Mouse (Mus musculus): ENCODE measurements around the gene Tm9sf1. TPM values are rescaled to one million over a fixed set of nuclear protein-coding genes. Genes with fewer than 3 reads are reported as not detected.

Tm9sf1 gene
- polyA plus RNA-seq (2015; fragmentation: Nextera tagmentation; extraction: Ambion mirVana) = 64.3 and 71.3 TPM in 2 replicates

GRCm38 (mm10) chr14:55643060-55643907 is at the start of gene Tm9sf1:
Gene Tm9sf1, minus strand, starts transcription at chr14:55643806.
- Histone ChIP-seq H3K9me3 (replicated peaks) (no peaks in the 10 kb centered on the region), H3K27ac (peak within 1 kb of the TSS; percentile 95), H3K4me3 (peak within 1 kb of the TSS; percentile 97), H3K27me3 (no peaks in the 10 kb centered on the region), H3K4me1 (peaks cover 29% of the 10 kb centered on the region), H3K36me3 (ENCODE audit: poor library complexity, severe bottlenecking) (peaks cover 46% of the 10 kb centered on the region), H3K9ac (peak within 1 kb of the TSS; percentile 90), H3K4me2 (peak within 1 kb of the TSS; percentile 92)
- under 1% methylated on average over 86 of the region's 89 CpGs for WGBS
- peak; percentile 92 for ATAC-seq

- no peaks in the 10 kb centered on the region for H3K9me3 ChIP-seq (replicated peaks)
- no peak overlapping the region for H3K4me2 ChIP-seq
- ATAC-seq = no peak
- H3K27ac ChIP-seq = no peak overlapping the region
- 84% methylated on average over 10 of the region's 10 CpGs for WGBS
- H3K36me3 ChIP-seq (ENCODE audit: poor library complexity, severe bottlenecking) = no peaks in the 10 kb centered on the region
- H3K4me3 ChIP-seq = no peak overlapping the region
- no peak overlapping the region for H3K9ac ChIP-seq
- H3K27me3 ChIP-seq = peaks cover 5% of the 10 kb centered on the region; the same call in 1 of the 2 replicates
- no peaks in the 10 kb centered on the region for H3K4me1 ChIP-seq
Observed at GRCm38 (mm10) chr14:55689433-55689832, 45.8 kb upstream of the Tm9sf1 start.

- peak overlapping the region; percentile 66 for H3K4me3 ChIP-seq
- H3K4me2 ChIP-seq = peak overlapping the region; percentile 89
- WGBS = 17% methylated on average over 3 of the region's 3 CpGs
- peaks cover 13% of the 10 kb centered on the region for H3K4me1 ChIP-seq
- H3K36me3 ChIP-seq (ENCODE audit: poor library complexity, severe bottlenecking) = peaks cover 34% of the 10 kb centered on the region
- H3K9ac ChIP-seq = peak overlapping the region; percentile 80
- H3K27ac ChIP-seq = peak overlapping the region; percentile 80; the same call in 1 of the 2 replicates
- H3K9me3 ChIP-seq (replicated peaks) = no peaks in the 10 kb centered on the region
- ATAC-seq = no peak
- peaks cover 5% of the 10 kb centered on the region; the same call in 1 of the 2 replicates for H3K27me3 ChIP-seq
Observed at GRCm38 (mm10) chr14:55682118-55682493, 38.5 kb upstream of the Tm9sf1 start.

- Histone ChIP-seq H3K27ac (peak within 1 kb of the TSS; percentile 80), H3K9ac (peak within 1 kb of the TSS; percentile 80), H3K4me3 (peak within 1 kb of the TSS; percentile 66), H3K4me1 (peaks cover 13% of the 10 kb centered on the region), H3K27me3 (peaks cover 5% of the 10 kb centered on the region; the same call in 1 of the 2 replicates), H3K4me2 (peak within 1 kb of the TSS; percentile 89), H3K9me3 (replicated peaks) (no peaks in the 10 kb centered on the region), H3K36me3 (ENCODE audit: poor library complexity, severe bottlenecking) (peaks cover 40% of the 10 kb centered on the region)
- under 1% methylated on average over 66 of the region's 66 CpGs for WGBS
- peak; percentile 98 for ATAC-seq
Observed at GRCm38 (mm10) chr14:55681160-55682117, 37.8 kb upstream of the Tm9sf1 start, which contains the start of gene Tinf2. Gene Tinf2, minus strand, starts transcription at chr14:55681820.

- Histone ChIP-seq H3K36me3 (ENCODE audit: poor library complexity, severe bottlenecking) (peaks cover 53% of the 10 kb centered on the region), H3K9me3 (replicated peaks) (no peaks in the 10 kb centered on the region), H3K4me2 (no peak overlapping the region), H3K27me3 (no peaks in the 10 kb centered on the region), H3K4me3 (no peak overlapping the region), H3K4me1 (peaks cover 17% of the 10 kb centered on the region), H3K27ac (no peak overlapping the region), H3K9ac (no peak overlapping the region)
- ATAC-seq = no peak
- 86% methylated on average over 4 of the region's 4 CpGs for WGBS
Observed at GRCm38 (mm10) chr14:55677615-55678014, 34.0 kb upstream of the Tm9sf1 start.

GRCm38 (mm10) chr14:55672741-55673060 is 29.1 kb upstream of the Tm9sf1 start:
- Histone ChIP-seq H3K36me3 (ENCODE audit: poor library complexity, severe bottlenecking) (peaks cover 32% of the 10 kb centered on the region), H3K4me3 (peak overlapping the region; percentile 77), H3K27me3 (no peaks in the 10 kb centered on the region), H3K9ac (peak overlapping the region; percentile 89), H3K27ac (no peak overlapping the region), H3K9me3 (replicated peaks) (no peaks in the 10 kb centered on the region), H3K4me2 (peak overlapping the region; percentile 96), H3K4me1 (peaks cover 22% of the 10 kb centered on the region)
- 83% methylated on average over 7 of the region's 7 CpGs for WGBS
- ATAC-seq = no peak

GRCm38 (mm10) chr14:55671833-55672740 is 28.5 kb upstream of the Tm9sf1 start, which contains the start of the genes Gmpr2 and Nedd8:
Gene Gmpr2, plus strand, starts transcription at chr14:55671941.
Gene Nedd8, minus strand, starts transcription at chr14:55672124.
- Histone ChIP-seq H3K4me1 (peaks cover 22% of the 10 kb centered on the region), H3K9ac (peak within 1 kb of the TSS; percentile 89), H3K36me3 (ENCODE audit: poor library complexity, severe bottlenecking) (peaks cover 26% of the 10 kb centered on the region), H3K27me3 (no peaks in the 10 kb centered on the region), H3K4me3 (peak within 1 kb of the TSS; percentile 77), H3K9me3 (replicated peaks) (no peaks in the 10 kb centered on the region), H3K27ac (peak within 1 kb of the TSS; percentile 75), H3K4me2 (peak within 1 kb of the TSS; percentile 96)
- WGBS = under 1% methylated on average over 38 of the region's 38 CpGs
- ATAC-seq = peak; percentile 99

- peak; percentile 71 for ATAC-seq
- Histone ChIP-seq H3K4me3 (peak overlapping the region; percentile 77), H3K9ac (peak overlapping the region; percentile 89), H3K36me3 (ENCODE audit: poor library complexity, severe bottlenecking) (peaks cover 25% of the 10 kb centered on the region), H3K27ac (peak overlapping the region; percentile 75), H3K27me3 (no peaks in the 10 kb centered on the region), H3K9me3 (replicated peaks) (no peaks in the 10 kb centered on the region), H3K4me1 (peaks cover 22% of the 10 kb centered on the region), H3K4me2 (peak overlapping the region; percentile 96)
- 0% methylated on average over 12 of the region's 12 CpGs for WGBS
Observed at GRCm38 (mm10) chr14:55671486-55671832, 27.9 kb upstream of the Tm9sf1 start.

GRCm38 (mm10) chr14:55660636-55661035 is 17.0 kb upstream of the Tm9sf1 start:
- Histone ChIP-seq H3K9me3 (replicated peaks) (no peaks in the 10 kb centered on the region), H3K4me1 (peaks cover 14% of the 10 kb centered on the region), H3K4me2 (peak overlapping the region; percentile 66), H3K9ac (peak overlapping the region; percentile 84; the same call in 1 of the 2 replicates), H3K27me3 (no peaks in the 10 kb centered on the region), H3K27ac (0 out of 2 replicates have a peak overlapping the region, but pooled peaks have one; percentile 67), H3K4me3 (peak overlapping the region; percentile 68), H3K36me3 (ENCODE audit: poor library complexity, severe bottlenecking) (peaks cover 37% of the 10 kb centered on the region)
- peak; percentile 26 for ATAC-seq
- 35% methylated on average over 2 of the region's 2 CpGs for WGBS

GRCm38 (mm10) chr14:55659960-55660573 is 16.5 kb upstream of the Tm9sf1 start, which contains the start of gene Mdp1:
Gene Mdp1, minus strand, starts transcription at chr14:55660508.
- Histone ChIP-seq H3K4me1 (peaks cover 14% of the 10 kb centered on the region), H3K36me3 (ENCODE audit: poor library complexity, severe bottlenecking) (peaks cover 36% of the 10 kb centered on the region), H3K9me3 (replicated peaks) (no peaks in the 10 kb centered on the region), H3K27me3 (no peaks in the 10 kb centered on the region), H3K9ac (peak within 1 kb of the TSS; percentile 84), H3K27ac (peak within 1 kb of the TSS; percentile 67), H3K4me2 (peak within 1 kb of the TSS; percentile 66), H3K4me3 (peak within 1 kb of the TSS; percentile 68)
- WGBS = under 1% methylated on average over 39 of the region's 39 CpGs
- ATAC-seq = peak; percentile 95
